Mouse (Mus musculus) cortical plate, adult 2 months (tissue): ENCODE measurements around the gene Tspan32.

Experiments
- CTCF ChIP-seq: fragments of 200-500 bp; IDR thresholded peaks from 2 replicates; pipeline ENCODE4 v1.5.1; 2011; ENCODE audit warnings: mild to moderate bottlenecking, control low read depth, low read length; ENCODE audit not compliant: insufficient read depth; ENCODE audit errors: extremely low read depth
- POLR2A ChIP-seq: fragments of 200-500 bp; IDR thresholded peaks from 2 replicates; pipeline ENCODE4 v1.6.1; 2011; ENCODE audit warnings: mild to moderate bottlenecking, low read length, control low read depth; ENCODE audit not compliant: insufficient read depth; ENCODE audit errors: extremely low read depth

GRCm38 (mm10) chr7:143055001-143055400 lies 50.2 kb downstream of the Tspan32 start:
- TF ChIP-seq CTCF (no peak), POLR2A (no peak)
